Mouse (Mus musculus): Measurements from ENCODE around the gene Mavs. TPM values are rescaled to one million over a fixed set of nuclear protein-coding genes. Genes with fewer than 3 reads are reported as not detected.
A peak's percentile ranks its signal among the peaks of the same experiment; 100 is the strongest.

Mavs gene
- polyA plus RNA-seq, 1 experiment, result 7.8 TPM

- TF ChIP-seq GATA1 (IDR thresholded peaks at IDR 0.05; ENCODE audit: low read length), result peak; percentile 99
Observed at GRCm38 (mm10) chr2:131205521-131206182, 28.2 kb upstream of the Mavs start.

- no peak for TF ChIP-seq GATA1 (IDR thresholded peaks at IDR 0.05; ENCODE audit: low read length)
Observed at GRCm38 (mm10) chr2:131206778-131207177, 27.1 kb upstream of the Mavs start, which contains the start of gene Ap5s1. Gene Ap5s1, plus strand, starts transcription at chr2:131207078.

- TF ChIP-seq GATA1 (IDR thresholded peaks at IDR 0.05; ENCODE audit: low read length), result no peak
Observed at GRCm38 (mm10) chr2:131208356-131208755, 25.5 kb upstream of the Mavs start.

GRCm38 (mm10) chr2:131209125-131209795 is 24.6 kb upstream of the Mavs start:
- TF ChIP-seq GATA1 (IDR thresholded peaks at IDR 0.05; ENCODE audit: low read length), result no peak

GRCm38 (mm10) chr2:131209969-131210792 is 23.7 kb upstream of the Mavs start:
- no peak for TF ChIP-seq GATA1 (IDR thresholded peaks at IDR 0.05; ENCODE audit: low read length)

GRCm38 (mm10) chr2:131211026-131211615 is 22.7 kb upstream of the Mavs start:
- no peak for TF ChIP-seq GATA1 (IDR thresholded peaks at IDR 0.05; ENCODE audit: low read length)

GRCm38 (mm10) chr2:131213773-131214172 is 20.1 kb upstream of the Mavs start:
- TF ChIP-seq GATA1 (IDR thresholded peaks at IDR 0.05; ENCODE audit: low read length), result peak; percentile 67

GRCm38 (mm10) chr2:131215941-131216858 is 17.7 kb upstream of the Mavs start:
- no peak for TF ChIP-seq GATA1 (IDR thresholded peaks at IDR 0.05; ENCODE audit: low read length)

GRCm38 (mm10) chr2:131220030-131220429 is 13.8 kb upstream of the Mavs start:
- TF ChIP-seq GATA1 (IDR thresholded peaks at IDR 0.05; ENCODE audit: low read length), result no peak

- TF ChIP-seq GATA1 (IDR thresholded peaks at IDR 0.05; ENCODE audit: low read length), result no peak
Observed at GRCm38 (mm10) chr2:131221853-131222515, 11.9 kb upstream of the Mavs start.

GRCm38 (mm10) chr2:131222562-131222961 is 11.3 kb upstream of the Mavs start:
- TF ChIP-seq GATA1 (IDR thresholded peaks at IDR 0.05; ENCODE audit: low read length), result no peak

GRCm38 (mm10) chr2:131223569-131223968 is 10.3 kb upstream of the Mavs start:
- no peak for TF ChIP-seq GATA1 (IDR thresholded peaks at IDR 0.05; ENCODE audit: low read length)

GRCm38 (mm10) chr2:131225178-131225577 is 8.7 kb upstream of the Mavs start:
- no peak for TF ChIP-seq GATA1 (IDR thresholded peaks at IDR 0.05; ENCODE audit: low read length)

GRCm38 (mm10) chr2:131227243-131227642 is 6.6 kb upstream of the Mavs start:
- no peak for TF ChIP-seq GATA1 (IDR thresholded peaks at IDR 0.05; ENCODE audit: low read length)

Data from G1E-ER4 (cell line).